Mouse (Mus musculus) cerebellum, adult 2 months (tissue): ENCODE data around the gene 0610010F05Rik.

ENCODE experiments used
- CTCF ChIP-seq: fragments of 200-500 bp; IDR thresholded peaks from 2 replicates; pipeline ENCODE4 v1.5.1; 2011; ENCODE audit warnings: low read depth, mild to moderate bottlenecking, control low read depth, low read length, moderate library complexity, borderline replicate concordance; ENCODE audit not compliant: insufficient read depth
- POLR2A ChIP-seq: fragments of 200-500 bp; IDR thresholded peaks from 2 replicates; pipeline ENCODE4 v1.6.1; 2011; ENCODE audit warnings: low read length, control low read depth, borderline replicate concordance; ENCODE audit not compliant: insufficient read depth

GRCm38 (mm10) chr11:23679044-23679642, 45.7 kb upstream of the 0610010F05Rik start:
- TF ChIP-seq CTCF (peak; percentile 48), POLR2A (no peak)
